Mouse (Mus musculus) A20 (cell line): ENCODE data around the gene Cap1.
A peak's percentile ranks its signal among the peaks of the same experiment; 100 is the strongest.

Experiments used
- DNase-seq: peaks from one replicate; pipeline ENCODE4 v3.0.0-alpha.2; 2011; ENCODE audit warnings: low read depth, low spot score

Gene Cap1

DNA sequence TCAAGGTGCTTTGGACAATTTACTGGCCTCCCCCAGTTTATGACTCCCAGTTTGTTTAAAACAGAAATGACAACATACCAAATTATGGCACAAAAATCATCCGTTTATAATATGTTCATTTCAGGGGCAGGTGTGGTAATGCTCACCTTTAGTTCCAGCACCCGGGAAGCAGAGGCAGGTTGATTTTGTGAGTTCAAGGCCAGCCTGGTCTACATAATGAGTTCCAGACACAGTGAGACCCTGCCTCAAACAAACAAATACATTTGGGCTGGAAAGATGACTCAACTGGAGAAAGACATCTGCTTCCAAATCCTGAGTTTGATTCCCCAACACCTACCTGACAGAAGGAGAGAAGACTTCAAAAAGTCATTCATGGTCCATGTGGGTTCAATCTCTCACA lies 1.5 kb upstream of the Cap1 start:
- DNase-seq = no peak

DNA sequence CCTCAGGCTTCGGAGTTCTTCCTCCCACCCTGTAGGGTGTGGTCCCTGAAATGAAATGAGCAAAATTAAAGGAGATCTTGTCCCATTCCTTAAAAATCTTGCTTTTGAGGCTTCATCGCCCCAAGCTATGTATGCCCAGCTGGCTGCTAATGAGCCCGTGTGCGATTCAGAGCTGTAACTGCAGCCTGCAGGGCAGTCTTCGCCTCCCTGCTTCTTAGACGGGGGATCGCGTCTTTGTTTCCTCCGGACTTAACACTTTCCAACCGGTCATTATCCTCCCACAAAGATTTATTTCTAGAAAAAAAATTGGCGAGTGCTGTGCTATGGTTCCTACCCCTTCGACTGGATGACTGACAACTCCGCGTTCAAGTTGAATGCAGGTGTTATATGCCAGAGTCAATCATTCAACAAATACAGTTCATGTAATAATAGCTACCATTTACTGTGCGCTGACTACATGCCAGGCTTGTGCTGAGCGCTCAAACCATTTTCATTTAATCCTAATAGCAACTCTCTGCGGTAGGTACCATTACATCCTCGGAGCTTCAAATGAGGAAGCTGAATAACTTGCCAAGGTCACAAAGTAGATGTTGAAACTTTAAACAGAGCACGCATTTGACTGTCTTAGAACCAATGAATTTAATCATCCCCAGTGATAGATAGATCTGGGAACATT lies 861 bp upstream of the Cap1 start:
- DNase-seq = peak; percentile 79

DNA sequence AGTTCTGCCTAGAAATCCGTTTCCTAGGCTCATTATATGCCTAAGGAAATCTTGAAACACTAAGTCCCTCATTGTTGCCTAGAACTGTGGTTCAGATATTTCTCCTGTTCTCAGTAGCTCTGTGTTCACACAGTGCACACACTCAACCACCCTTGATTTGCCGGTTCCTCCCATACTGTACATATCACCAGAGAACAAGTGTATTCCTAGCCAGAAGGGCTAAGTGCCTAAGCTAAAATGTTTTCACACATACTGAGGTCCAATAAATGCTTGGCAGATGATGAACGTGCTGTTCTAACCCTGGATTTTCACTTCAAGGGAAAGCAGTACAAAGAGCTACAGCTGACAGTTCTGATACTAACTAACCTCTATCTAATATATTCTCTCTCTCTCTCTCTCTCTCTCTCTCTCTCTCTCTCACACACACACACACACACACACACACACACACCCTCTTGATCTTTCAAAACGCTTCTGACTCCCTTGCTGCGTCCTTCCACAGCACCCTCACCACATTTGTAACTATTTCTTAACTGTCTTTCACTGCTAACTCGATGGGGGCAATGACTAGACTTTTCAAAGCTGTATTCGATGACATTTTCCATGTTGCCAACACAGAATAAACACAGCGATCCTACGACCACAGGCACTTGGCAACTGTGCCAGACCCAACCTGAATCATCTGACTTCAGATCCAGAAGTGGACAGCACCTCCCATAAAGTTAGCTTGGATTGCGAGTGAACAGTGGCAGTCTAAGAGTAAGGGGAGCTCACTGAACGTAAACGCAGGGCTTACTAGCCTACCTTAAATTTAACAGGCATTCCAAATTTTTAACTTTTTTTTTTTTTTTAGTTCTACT lies 1.1 kb downstream of the Cap1 start:
- peak; percentile 67 for DNase-seq

DNA sequence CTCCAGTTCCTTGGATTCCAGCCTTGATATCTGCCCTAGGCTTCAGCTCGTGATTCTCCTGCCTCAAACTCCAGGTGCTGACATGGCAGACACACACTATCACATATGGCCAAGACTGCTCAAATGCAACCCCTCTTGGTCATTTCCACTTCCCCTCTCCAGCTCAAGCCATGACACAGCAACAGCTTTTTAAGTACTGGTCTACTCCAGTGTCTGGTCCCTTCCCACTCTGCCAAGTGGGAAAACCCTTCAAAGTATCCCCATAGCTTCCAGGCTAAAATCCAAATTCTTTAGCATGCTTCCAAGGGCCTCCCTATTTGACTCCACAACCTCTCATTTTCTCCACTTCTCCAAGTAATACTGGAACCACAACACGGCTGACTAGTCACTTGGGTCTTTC lies 1.8 kb downstream of the Cap1 start:
- peak; percentile 72 for DNase-seq

DNA sequence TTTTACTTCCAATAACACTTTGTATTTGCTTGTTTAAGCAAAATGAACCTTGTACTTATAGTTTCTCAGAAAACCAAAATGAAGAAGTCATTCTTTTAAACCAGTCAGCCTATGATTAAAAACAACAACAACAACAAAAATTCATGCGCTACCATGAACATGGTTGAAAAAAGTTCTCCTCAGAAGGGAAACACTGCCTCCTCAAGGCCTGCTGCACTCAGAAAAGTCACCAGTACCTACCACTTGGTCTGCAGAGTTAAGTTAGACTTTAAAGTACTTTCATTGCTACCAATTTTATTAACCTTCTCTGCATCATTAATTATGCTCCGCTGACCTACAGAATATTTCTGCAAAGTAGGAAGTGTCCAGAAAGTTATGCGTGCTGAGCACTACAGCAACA lies 2.6 kb downstream of the Cap1 start:
- peak; percentile 35 for DNase-seq

DNA sequence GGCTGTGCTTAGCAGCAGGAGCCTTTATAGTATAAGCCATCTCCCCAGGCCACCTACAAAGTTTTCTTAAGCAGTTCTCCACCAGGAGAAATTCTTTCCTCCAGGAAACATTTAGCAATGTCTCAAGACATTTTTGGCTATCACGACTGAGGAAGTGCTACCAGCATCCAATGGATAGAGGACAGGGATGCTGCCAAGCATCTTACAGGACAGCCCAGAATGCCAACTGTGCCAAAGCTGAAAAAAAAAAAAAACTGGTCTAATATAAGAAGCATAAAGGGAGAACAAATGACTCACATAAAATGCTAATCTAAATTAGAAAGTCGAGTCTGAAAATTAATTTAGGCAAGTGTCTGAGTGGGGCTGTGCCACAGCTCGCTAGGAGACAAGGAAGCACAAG lies 3.3 kb downstream of the Cap1 start:
- DNase-seq = no peak

DNA sequence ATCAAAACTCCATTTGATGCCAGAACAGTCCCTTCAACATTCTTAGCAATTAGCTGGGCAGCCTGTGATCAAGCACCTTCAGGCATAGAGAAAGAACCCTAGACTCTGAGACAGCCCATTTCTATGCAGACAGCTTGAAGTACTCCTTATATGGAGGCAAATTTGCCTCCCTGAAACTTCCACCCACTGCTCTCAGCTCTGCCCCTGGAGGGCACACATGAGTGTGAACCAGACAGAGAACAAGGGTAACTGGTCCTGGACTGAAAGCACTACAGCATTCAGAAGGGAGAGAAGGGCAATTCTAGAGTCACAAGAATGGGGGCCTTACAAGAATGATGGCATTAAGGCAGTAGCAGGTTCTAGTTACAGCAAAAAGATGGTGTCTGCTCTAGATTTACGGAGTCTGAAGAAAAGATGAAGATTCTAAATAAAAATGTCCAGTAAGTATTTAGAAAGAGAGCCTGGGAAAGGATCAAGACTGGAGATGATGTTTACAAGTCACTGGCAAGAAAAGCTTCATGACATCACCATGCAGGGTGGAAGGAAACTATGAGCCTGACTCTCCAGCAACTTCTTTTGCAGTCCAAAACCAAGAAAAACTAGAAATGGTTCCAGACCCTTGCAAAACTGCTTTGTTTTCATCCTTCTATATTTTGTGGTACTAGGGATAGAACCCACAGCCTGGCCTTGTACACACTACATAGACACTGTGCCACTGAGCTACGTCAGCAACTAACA lies 7.4 kb downstream of the Cap1 start:
- peak; percentile 51 for DNase-seq

DNA sequence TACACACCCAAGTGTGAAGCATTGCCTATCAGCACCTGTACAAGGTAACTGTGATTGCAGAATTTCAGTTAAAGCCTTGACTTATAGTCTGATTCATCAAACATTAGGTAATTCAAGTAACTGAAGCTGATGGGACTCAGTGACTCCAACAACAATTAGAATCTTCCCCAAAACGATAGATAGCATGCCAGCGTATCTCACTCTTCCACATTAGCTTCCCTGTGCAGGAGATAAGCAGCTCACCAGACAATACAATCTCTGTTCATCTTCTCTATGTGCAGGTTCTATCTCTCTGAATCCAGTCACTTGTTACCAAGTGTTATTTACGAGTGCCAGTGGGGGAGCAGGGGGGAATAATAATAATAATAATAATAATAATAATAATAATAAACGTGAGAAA lies 12.3 kb downstream of the Cap1 start:
- DNase-seq = no peak

DNA sequence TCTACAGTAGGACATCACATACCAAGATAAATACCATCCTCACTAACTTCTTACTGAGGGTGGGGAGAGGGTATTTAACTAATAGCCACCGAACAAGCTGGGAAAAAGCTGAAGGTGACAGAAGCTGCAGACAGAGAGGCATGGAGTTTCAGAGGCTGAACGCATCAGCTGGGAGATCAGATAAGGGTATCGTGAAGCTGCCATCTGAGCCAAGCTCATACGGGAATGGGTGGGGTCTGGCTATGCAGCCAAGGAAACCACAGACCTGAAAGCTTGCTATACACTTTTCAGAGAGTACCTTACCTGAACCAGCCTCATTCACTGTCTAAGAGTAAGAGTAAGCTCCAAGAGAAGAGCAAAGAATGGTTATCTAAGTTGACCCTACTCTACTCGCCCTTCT lies 12.9 kb downstream of the Cap1 start:
- DNase-seq = no peak

DNA sequence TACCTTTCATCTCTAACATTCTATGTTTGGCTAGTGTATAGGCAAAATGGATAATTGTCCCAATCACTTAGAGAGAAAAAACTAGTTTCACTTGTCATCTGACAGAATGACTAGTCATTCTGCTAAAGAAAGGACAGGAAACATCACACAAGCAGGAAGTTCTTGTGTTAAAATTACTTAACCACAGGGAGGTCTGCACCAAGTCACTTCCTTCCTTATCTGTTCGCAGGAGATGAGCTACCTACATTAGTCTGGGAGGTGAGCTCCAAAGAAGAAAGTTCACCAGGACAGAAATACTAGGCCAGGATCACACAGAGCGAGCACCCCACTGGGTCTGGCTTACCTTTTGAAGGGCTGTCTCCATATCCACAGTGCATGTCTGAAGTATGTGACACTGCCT lies 13.9 kb downstream of the Cap1 start:
- DNase-seq = peak; percentile 49

DNA sequence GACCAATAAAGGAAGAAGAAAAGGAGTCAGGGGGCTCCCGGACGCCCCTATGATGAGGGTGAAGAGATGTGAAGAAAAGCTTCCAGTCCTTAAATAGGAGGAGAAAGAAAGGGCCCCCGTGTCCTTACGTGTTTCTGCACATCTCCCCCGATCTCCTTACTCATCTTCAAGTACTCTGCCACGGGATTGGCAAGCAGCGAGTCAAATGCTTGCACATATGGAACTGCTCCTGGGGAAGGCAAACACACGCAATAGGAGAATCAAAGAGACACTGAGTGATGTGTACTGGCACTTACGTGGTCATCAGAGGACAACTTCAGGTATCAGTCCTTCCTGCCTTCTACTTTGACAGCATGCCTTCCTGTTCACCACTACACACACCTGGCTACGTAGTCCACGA lies 14.6 kb downstream of the Cap1 start:
- no peak for DNase-seq

DNA sequence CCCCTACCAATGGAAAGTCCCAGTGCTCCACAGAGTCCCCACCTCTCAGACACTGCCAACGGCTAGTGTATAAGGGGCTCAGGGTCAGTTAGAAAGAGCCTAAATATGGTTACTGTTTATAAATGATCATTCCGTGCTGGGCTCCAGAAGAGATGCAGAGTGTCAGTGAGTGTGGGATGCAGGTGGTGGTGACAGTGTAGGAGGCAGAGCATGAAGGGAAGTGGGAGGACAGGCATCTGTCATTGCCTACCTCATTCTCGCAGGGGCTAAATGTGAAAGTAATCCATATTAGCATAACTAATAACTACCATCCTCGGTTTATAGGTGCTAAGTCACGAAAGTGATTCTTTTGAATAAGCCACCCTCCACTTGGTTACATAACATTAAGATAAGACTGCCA lies 15.1 kb downstream of the Cap1 start:
- no peak for DNase-seq

DNA sequence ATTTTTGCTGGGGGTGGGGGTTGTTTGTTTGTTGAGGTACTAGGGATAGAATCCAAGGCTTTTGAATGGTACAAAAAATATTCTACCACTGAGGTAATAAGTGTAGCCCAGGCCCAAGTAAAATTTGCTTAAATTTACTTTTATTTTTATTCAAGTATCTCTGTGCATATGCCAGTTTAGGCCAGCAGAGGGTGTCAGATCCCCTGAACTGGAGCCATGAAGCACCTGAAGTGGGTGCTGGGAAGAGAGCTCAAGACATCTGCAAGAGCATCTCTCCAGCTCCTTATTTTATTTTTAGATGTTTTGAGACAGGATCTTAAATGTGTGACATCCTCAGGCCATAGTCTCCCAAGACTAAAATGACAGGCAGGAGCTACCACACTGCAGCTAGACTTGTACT lies 15.8 kb downstream of the Cap1 start:
- peak; percentile 62 for DNase-seq

DNA sequence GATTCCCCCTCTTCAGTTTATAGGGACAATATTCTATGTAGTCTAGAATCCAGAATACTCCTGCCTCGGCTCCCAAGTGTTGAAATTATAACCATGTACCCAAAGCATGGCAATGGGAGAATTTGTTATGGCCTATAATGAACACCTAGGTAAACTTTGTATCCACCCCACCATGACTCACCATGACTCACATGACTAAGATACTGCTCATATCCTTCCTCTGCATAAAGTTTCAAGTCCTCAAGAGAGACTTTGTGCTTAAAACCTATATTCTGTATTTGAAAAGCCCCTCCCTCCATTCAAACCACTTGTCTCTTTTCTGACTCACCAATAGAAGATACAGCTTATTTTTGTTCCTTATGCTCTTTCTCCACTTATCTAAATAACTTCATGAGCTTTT lies 17.8 kb downstream of the Cap1 start:
- no peak for DNase-seq

DNA sequence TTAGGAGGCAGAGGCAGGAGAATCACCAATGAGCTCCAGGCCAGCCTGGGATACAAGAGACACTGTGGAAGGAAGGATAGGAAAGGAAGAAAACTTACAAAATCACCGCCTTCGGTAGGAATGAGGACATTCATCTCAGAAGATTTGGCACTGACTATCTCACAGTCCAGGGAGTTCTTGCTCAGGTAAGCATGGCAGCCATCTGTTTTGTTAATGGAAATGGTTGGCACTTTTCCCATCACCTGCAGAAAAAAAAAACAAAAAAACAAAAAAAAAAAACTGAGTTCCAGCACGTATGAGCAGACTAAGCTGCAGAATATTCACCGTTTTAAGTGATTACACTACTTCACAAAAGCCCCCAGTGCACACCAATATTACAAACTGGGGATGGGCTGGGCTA lies 24.0 kb downstream of the Cap1 start:
- DNase-seq = no peak

DNA sequence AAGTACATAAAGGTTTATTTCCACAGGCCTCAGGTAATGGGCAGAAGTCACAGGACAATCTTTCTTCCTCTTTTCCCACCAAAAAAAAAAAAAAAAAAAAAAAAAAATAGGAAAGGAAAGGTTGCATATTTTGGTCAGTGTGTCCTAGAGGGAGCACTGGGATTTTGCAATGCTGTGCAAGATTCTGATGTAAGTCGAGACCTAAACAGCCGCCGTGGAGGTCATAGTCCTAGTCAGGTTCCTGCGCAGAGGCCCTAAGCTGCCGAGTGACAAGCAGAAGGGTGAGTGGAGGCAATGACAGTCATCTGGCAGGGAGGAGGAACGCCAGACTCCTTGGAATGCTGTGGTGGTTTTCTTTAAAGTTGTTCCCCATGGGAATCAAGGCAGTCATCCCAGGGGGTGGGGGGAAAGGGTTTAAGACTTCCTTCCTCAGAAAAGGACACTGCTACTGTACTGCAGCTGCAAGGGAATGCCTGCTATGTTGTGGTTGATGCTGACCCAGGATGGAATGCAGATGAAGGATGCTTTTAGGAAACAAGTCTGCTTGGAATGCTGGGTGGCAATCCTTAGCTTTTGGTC lies 26.7 kb downstream of the Cap1 start:
- DNase-seq = no peak

DNA sequence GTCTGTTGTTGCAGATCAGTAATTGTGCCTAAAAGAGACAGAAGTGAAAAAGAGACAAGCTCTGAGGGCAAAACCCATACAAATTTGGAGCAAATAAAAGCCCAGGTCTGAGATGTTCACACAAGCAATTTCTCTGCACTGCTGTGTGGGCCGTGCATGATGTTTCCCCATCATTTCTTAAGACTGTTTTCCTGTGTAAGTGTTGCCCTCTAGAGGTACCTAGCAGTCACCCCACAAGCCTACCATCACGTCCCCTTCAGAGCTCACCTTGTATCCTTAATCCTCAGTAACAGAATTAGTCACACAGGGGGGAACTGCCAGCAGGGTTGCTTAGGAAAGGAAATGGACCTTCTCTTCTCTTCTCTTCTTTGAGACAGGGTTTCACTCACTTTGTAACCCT lies 27.9 kb downstream of the Cap1 start:
- DNase-seq = peak; percentile 39

DNA sequence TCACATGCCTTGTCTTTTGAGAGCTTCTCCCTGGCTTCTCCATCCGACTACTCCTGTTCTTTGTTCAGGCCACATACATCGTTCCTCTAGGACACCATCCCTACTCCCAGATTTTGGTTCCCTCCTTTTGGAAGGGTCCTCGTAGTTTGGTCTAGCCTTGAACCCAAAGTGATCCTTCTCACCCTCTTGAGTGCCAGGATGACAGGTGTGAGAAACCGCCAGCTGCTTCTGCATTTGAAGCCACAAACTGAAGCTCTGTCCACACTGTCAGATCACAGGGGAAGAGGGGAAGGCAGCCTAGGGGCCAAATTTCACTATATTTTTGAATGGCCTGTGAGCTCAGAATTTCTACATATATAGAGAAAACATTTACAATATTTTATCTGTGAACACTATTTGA lies 31.1 kb downstream of the Cap1 start:
- peak; percentile 31 for DNase-seq

DNA sequence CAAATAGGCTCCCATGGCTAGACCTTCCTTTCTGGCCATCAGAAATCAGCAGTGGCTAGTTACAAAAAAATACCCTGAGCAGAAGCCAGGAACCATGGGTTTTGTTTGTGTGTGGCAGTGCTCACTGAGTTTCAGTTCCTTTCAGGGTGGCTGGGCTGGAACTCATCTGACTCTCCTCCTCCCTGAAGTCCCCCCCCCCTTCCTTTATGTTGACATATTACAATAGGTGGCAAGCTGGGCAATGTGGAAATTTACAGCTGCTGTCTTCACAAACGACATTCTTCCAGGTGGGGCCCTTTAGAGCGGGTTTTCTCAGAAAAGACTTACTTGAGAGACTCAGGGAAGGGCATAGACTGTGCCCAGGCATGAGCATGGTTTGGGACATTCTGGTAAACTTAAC lies 32.2 kb downstream of the Cap1 start:
- peak; percentile 89 for DNase-seq

DNA sequence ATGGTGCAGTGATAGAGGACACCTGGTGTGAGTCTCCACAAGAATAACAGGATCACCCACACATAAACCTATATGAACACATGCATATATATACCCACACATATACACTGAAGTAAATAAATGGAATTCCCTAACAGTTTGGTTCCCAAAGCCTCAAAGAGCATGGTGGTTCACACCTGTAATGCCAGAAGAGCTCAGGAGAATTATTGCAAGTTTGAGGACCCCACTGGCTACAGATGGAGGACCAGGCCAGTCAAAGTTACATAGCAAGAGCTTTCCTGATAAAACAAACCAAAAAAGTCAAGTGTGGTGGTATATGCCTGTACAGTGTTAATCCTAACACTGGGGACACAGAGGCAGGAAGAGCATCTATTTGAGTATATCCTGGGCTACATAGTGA lies 34.3 kb downstream of the Cap1 start:
- no peak for DNase-seq

DNA sequence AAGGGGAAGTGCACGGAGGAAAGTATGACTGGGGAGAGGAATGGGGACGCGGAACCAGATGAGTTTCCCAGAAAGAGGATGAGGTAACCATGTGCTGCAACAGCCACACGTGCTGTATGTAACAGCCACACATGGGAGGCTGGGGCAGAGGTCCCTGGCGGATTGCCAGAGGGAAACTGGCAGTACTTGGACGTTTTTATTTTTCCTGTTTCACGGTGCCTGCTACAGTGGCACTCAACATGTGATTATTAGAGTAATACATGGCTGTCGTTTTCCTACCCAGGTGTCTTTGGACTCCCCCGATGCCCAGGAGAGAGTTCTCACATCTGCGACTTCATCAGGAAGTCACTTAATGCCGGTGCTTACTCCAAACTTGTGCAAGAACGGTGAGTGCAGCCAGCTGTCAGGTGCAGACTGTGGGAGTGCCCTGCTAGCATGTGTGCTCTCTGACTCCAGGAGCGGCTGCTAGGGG lies 37.7 kb downstream of the Cap1 start:
- peak; percentile 56 for DNase-seq

DNA sequence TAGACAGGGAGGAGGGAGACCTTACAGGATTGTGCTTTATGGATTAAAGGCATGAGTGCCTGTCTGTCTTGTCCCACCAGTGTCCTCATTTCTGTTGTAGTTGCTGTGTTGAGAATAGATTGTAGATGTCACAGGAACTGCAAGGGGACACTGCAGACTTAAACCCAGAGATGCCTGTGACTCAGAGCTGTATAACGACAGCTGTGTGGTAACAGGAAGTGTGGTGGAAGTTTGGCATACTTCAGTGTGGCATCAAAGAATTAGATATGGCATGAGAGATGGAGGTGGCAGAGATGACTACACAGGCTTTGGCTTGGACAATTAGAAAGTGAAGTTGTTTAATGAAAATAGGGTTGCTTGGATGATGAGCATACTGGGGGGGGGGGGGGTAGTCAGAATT lies 47.4 kb downstream of the Cap1 start:
- DNase-seq = no peak
